Mouse (Mus musculus) heart, postnatal 0 days (tissue): ENCODE data around the gene Atp5e.

ENCODE experiments used
- CTCF ChIP-seq: IDR thresholded peaks from 2 replicates; pipeline ENCODE4 v1.5.1; 2016; ENCODE audit warnings: antibody characterized with exemption, control low read depth, low read depth
- EP300 ChIP-seq: IDR thresholded peaks from 2 replicates; pipeline ENCODE4 v1.6.1; 2016; ENCODE audit warnings: antibody characterized with exemption, low read depth

GRCm38 (mm10) chr2:174472407-174472806, 8.5 kb upstream of the Atp5e start:
- peak; percentile 50; the same call in 1 of the 2 replicates for TF ChIP-seq EP300
- TF ChIP-seq CTCF: no peak
